Mouse (Mus musculus) liver, embryonic 12.5 days (tissue): ENCODE data around the gene Fcho2. TPM values are rescaled to one million over a fixed set of nuclear protein-coding genes. Genes with fewer than 3 reads are reported as not detected.

Experiments
- ATAC-seq: fragments of 200-750 bp; cut with Nextera tagmentation; 2 replicates; pipeline ENCODE4 v1.8.0; 2017; ENCODE audit warnings: moderate number of reproducible peaks, mild to moderate bottlenecking, moderate library complexity
- H3K27ac ChIP-seq: fragments of 300-500 bp; sonication (generic); 2 replicates; pipeline ENCODE4 v1.5.1; 2016; ENCODE audit warnings: mild to moderate bottlenecking
- H3K27me3 ChIP-seq: fragments of 300-500 bp; sonication (generic); replicated peaks from 2 replicates; pipeline ENCODE4 v1.6.1; 2016; ENCODE audit warnings: mild to moderate bottlenecking, moderate library complexity
- H3K36me3 ChIP-seq: fragments of 300-500 bp; sonication (generic); 2 replicates; pipeline ENCODE4 v1.6.1; 2016; ENCODE audit warnings: mild to moderate bottlenecking, moderate library complexity
- H3K4me1 ChIP-seq: fragments of 300-500 bp; sonication (generic); 2 replicates; pipeline ENCODE4 v1.6.1; 2016
- H3K4me2 ChIP-seq: fragments of 300-500 bp; sonication (generic); 2 replicates; pipeline ENCODE4 v1.6.1; 2016; ENCODE audit warnings: mild to moderate bottlenecking, moderate library complexity
- H3K4me3 ChIP-seq: fragments of 300-500 bp; sonication (generic); 2 replicates; pipeline ENCODE4 v1.5.1; 2016; ENCODE audit warnings: mild to moderate bottlenecking, moderate library complexity
- H3K9ac ChIP-seq: fragments of 300-500 bp; sonication (generic); 2 replicates; pipeline ENCODE4 v1.6.1; 2016; ENCODE audit warnings: mild to moderate bottlenecking, moderate library complexity
- H3K9me3 ChIP-seq: fragments of 300-500 bp; sonication (generic); replicated peaks from 2 replicates; pipeline ENCODE4 v1.6.1; 2016; ENCODE audit warnings: mild to moderate bottlenecking, moderate library complexity
- WGBS: fragments of 180-500 bp; shearing (Covaris S2); methylation state at CpG from one replicate; pipeline ENCODE4 v1.1.7; 2016; ENCODE audit not compliant: insufficient replicate concordance; 5-methylcytosine and 5-hydroxymethylcytosine counted together
- polyA plus RNA-seq: library from polyadenylated mRNA; unstranded; fragments of >200 nt; fragmentation: Nextera tagmentation; extraction: Ambion mirVana; gene quantifications from 2 replicates; pipeline ENCODE4 v1.2.1, GENCODE M21; 2016

Gene Fcho2
- polyA plus RNA-seq, 1 experiment from 2014 or later, result 29.4 TPM

DNA sequence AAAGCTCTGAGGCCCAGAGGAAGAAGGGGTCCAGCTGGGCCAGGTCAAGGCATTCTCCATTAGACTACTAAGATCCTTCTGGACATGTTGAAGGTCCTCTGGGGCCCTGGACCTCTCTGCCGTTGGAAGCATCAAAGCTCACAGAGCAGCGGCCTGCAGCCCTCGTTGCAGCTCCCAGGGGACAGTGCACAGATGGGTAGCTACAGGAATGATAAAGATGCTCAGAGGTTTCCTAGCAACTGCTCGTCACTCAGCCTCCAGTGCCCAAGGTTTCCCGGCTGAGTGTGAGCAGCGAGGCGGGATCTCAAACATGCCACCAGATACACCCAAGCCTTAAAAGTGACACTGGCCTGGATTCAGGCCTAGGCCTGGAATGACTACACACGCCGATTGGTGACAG, 127.3 kb downstream of the Fcho2 start:
- Histone ChIP-seq H3K4me2 (no peak overlapping the region), H3K27ac (no peak overlapping the region), H3K36me3 (no peaks in the 10 kb centered on the region), H3K9me3 (no peaks in the 10 kb centered on the region), H3K4me3 (no peak overlapping the region), H3K9ac (no peak overlapping the region), H3K4me1 (no peaks in the 10 kb centered on the region), H3K27me3 (peaks cover 9% of the 10 kb centered on the region; the same call in 1 of the 2 replicates)
- 73% methylated on average over 9 of the region's 9 CpGs for WGBS
- no peak for ATAC-seq

- no peak for ATAC-seq
- H3K27ac ChIP-seq, result no peak overlapping the region
- no peaks in the 10 kb centered on the region for H3K36me3 ChIP-seq
- no peaks in the 10 kb centered on the region for H3K27me3 ChIP-seq
- H3K4me3 ChIP-seq, result no peak overlapping the region
- H3K4me2 ChIP-seq, result no peak overlapping the region
- H3K4me1 ChIP-seq, result no peaks in the 10 kb centered on the region
- WGBS, result 59% methylated on average over 9 of the region's 9 CpGs
- no peak overlapping the region for H3K9ac ChIP-seq
- no peaks in the 10 kb centered on the region for H3K9me3 ChIP-seq
These were observed 130.9 kb downstream of the Fcho2 start for GRCm38 (mm10) chr13:98684144-98684900.

DNA sequence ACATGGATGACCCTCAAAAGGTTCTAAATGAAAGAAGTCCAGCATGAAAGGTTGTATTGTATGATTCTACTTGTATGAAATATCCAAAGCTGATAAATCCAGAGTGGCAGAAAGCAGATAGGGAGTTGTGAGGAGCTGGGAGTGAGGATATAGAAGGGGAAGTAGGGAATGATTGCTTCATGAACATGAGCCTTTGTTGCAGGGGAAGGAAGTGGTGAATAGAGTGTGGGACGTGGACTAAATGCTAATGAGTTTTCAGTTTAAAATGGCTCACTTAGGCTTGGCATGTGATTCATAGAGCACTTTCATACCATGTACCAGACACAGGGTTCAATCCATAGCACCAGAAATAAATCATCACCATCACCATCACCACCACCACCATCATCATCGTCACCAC, 131.8 kb downstream of the Fcho2 start:
- Histone ChIP-seq H3K9me3 (no peaks in the 10 kb centered on the region), H3K4me1 (no peaks in the 10 kb centered on the region), H3K4me3 (no peak overlapping the region), H3K36me3 (no peaks in the 10 kb centered on the region), H3K27ac (no peak overlapping the region), H3K9ac (no peak overlapping the region), H3K27me3 (no peaks in the 10 kb centered on the region), H3K4me2 (no peak overlapping the region)
- WGBS, result 45% methylated on average over 2 of the region's 2 CpGs
- no peak for ATAC-seq

GRCm38 (mm10) chr13:98680470-98681060, 134.7 kb downstream of the Fcho2 start:
- H3K9ac ChIP-seq, result no peak overlapping the region
- no peak for ATAC-seq
- H3K27me3 ChIP-seq, result no peaks in the 10 kb centered on the region
- H3K36me3 ChIP-seq, result no peaks in the 10 kb centered on the region
- no peak overlapping the region for H3K27ac ChIP-seq
- H3K9me3 ChIP-seq, result no peaks in the 10 kb centered on the region
- no peak overlapping the region for H3K4me2 ChIP-seq
- H3K4me3 ChIP-seq, result no peak overlapping the region
- no peaks in the 10 kb centered on the region for H3K4me1 ChIP-seq
- WGBS, result 73% methylated on average over 5 of the region's 5 CpGs

- Histone ChIP-seq H3K9ac (no peak overlapping the region), H3K4me1 (no peaks in the 10 kb centered on the region), H3K27ac (no peak overlapping the region), H3K9me3 (no peaks in the 10 kb centered on the region), H3K4me2 (no peak overlapping the region), H3K4me3 (no peak overlapping the region), H3K27me3 (no peaks in the 10 kb centered on the region), H3K36me3 (no peaks in the 10 kb centered on the region)
- ATAC-seq, result no peak
- WGBS, result 32% methylated on average over 4 of the region's 4 CpGs
These were observed 135.6 kb downstream of the Fcho2 start for GRCm38 (mm10) chr13:98679631-98680041.

DNA sequence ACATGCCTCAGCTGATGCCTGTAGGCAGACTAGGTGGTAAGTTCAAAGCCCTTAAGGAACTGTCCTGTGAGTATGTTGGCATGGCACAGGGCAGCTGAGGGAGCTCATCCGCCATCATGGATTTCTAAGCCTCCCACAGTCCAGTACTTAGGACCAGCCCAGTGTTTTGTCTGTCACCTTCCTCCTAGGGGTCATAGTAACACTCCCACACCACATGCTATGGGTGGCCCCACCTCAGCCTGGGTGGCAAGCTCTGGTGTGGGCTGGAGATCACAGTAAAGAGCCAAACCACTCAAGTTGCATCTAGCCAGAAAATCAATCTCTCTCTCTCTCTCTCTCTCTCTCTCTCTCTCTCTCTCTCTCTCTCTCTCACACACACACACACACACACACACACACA, 136.0 kb downstream of the Fcho2 start:
- Histone ChIP-seq H3K27ac (no peak overlapping the region), H3K9ac (no peak overlapping the region), H3K4me3 (no peak overlapping the region), H3K4me1 (no peaks in the 10 kb centered on the region), H3K4me2 (no peak overlapping the region), H3K36me3 (no peaks in the 10 kb centered on the region), H3K27me3 (no peaks in the 10 kb centered on the region), H3K9me3 (no peaks in the 10 kb centered on the region)
- no peak for ATAC-seq
- 61% methylated on average over 1 of the region's 1 CpGs for WGBS

- H3K4me1 ChIP-seq, result no peaks in the 10 kb centered on the region
- H3K27me3 ChIP-seq, result no peaks in the 10 kb centered on the region
- no peaks in the 10 kb centered on the region for H3K9me3 ChIP-seq
- ATAC-seq, result no peak
- H3K36me3 ChIP-seq, result no peaks in the 10 kb centered on the region
- no peak overlapping the region for H3K9ac ChIP-seq
- WGBS, result 54% methylated on average over 4 of the region's 4 CpGs
- no peak overlapping the region for H3K4me3 ChIP-seq
- H3K27ac ChIP-seq, result no peak overlapping the region
- no peak overlapping the region for H3K4me2 ChIP-seq
These were observed 141.3 kb downstream of the Fcho2 start for GRCm38 (mm10) chr13:98673922-98674321.

Other genes starting within 250 kb of the Fcho2 start
- gene Tmem174, start 178.0 kb downstream of the Fcho2 start, polyA plus RNA-seq, result not detected in 2 replicates
- not detected in 2 replicates for gene Tmem171, start 120.6 kb downstream of the Fcho2 start, polyA plus RNA-seq
- gene Tnpo1, start 110.9 kb upstream of the Fcho2 start, polyA plus RNA-seq, result 34.8 and 36.8 TPM in 2 replicates
- gene 1700024P04Rik, start 169.1 kb upstream of the Fcho2 start, polyA plus RNA-seq, result not detected in 2 replicates